In the genomic region with DNA sequence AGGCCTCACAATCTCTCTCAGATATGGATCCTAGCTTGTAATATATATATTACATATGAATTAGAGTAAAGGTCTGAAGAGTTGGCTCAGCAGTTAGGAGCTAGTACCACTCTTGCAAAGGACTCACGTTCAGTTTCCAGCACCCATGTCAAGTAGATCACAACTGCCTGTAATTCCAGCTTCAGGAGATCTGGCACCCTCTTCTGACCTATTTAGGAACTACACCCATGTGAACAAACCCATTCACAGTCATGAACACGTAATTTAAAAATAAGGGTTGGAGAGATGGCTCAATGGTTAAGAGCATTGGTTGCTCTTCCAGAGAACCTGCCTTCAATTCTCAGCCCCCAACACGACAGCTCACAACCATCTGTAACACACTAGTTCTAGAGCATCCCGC, we compare ENCODE assay signal across 13 mouse cellular contexts. TPM values are rescaled to one million over a fixed set of nuclear protein-coding genes. Genes with fewer than 3 reads are reported as not detected.
A peak's percentile ranks its signal among the peaks of the same experiment; 100 is the strongest.
DNase-seq lines count a peak whose midpoint lies in the region; ATAC-seq lines count a peak whose summit lies in the region.
"Had no signal": no experiment of that assay in that cellular context is flagged by ENCODE, and none has a peak within 500 bp of the region (broad histone marks: within the 10 kb centered on the region; RNA-seq: fewer than 3 reads in every experiment).

No protein-coding gene starts in this region.

- no peak overlapping the region for H3K4me2 ChIP-seq in heart, embryonic 12.5 days
- H3K4me2 ChIP-seq: neural tube, embryonic 13.5 days had no signal

- peaks cover 19% of the 10 kb centered on the region for H3K4me1 ChIP-seq in heart, embryonic 12.5 days (replicated peaks)

- 79% methylated on average over 4 of the region's 4 CpGs for WGBS in heart, embryonic 12.5 days

- no peak overlapping the region for H3K4me3 ChIP-seq in heart, embryonic 12.5 days
- H3K4me3 ChIP-seq: neural tube, embryonic 13.5 days had no signal

- H3K27ac ChIP-seq in heart, embryonic 12.5 days (ENCODE audit: poor library complexity, severe bottlenecking): no peak overlapping the region
- H3K27ac ChIP-seq: neural tube, embryonic 13.5 days had no signal

- H3K9ac ChIP-seq in heart, embryonic 12.5 days: no peak overlapping the region
- H3K9ac ChIP-seq: neural tube, embryonic 13.5 days had no signal

- H3K9me3 ChIP-seq in heart, embryonic 12.5 days (replicated peaks): no peaks in the 10 kb centered on the region; the same call in 1 of the 2 replicates

- H3K27me3 ChIP-seq in heart, embryonic 12.5 days (replicated peaks): no peaks in the 10 kb centered on the region
- H3K27me3 ChIP-seq: neural tube, embryonic 13.5 days had no signal

- H3K36me3 ChIP-seq in heart, embryonic 12.5 days: no peaks in the 10 kb centered on the region
- H3K36me3 ChIP-seq: neural tube, embryonic 13.5 days had no signal

- no peak for ATAC-seq in heart, embryonic 12.5 days (ENCODE audit: insufficient number of reproducible peaks, low FRiP score)

- peak; percentile 52 for DNase-seq in kidney, adult 9 months
- no peak for DNase-seq in kidney, adult 11 months
- DNase-seq in thymus, postnatal 0 days (ENCODE audit: low spot score): peak; percentile 34
- no peak for DNase-seq in thymus, postnatal 4 days
- peak; percentile 42 for DNase-seq in NIH3T3 (ENCODE audit: low read depth)
- peak; percentile 30 for DNase-seq in retina, postnatal 1 day
- no peak for DNase-seq in spleen, adult 18-20 months
- DNase-seq: adrenal gland, adult 8-10 months; cerebellum, adult 11 months; heart, postnatal 14 days; left cerebral cortex, postnatal 4 days had no signal

RNA-seq across cellular contexts. Expression of a gene that starts 3.3 kb away (rescaled TPM):
- 5.7 and 7.4 TPM in 2 replicates for polyA plus RNA-seq in thymus, postnatal 0 days (2015; fragmentation: Nextera tagmentation; extraction: Ambion mirVana)
- polyA plus RNA-seq in heart, embryonic 12.5 days (2016; fragmentation: Nextera tagmentation; extraction: Ambion mirVana): 8.9 and 9.8 TPM in 2 replicates

RNA-seq across cellular contexts. Expression of a gene that starts 4.4 kb away (rescaled TPM):
- 1.4 and 1.7 TPM in 2 replicates for polyA plus RNA-seq in thymus, postnatal 0 days (2015; fragmentation: Nextera tagmentation; extraction: Ambion mirVana)
- polyA plus RNA-seq in heart, embryonic 12.5 days (2016; fragmentation: Nextera tagmentation; extraction: Ambion mirVana): 1.4 and 2.3 TPM in 2 replicates

RNA-seq across cellular contexts. Expression of a gene that starts 36.0 kb away (rescaled TPM):
- 0.62 and 0.65 TPM in 2 replicates for polyA plus RNA-seq in thymus, postnatal 0 days (2015; fragmentation: Nextera tagmentation; extraction: Ambion mirVana)
- 2.8 and 3.1 TPM in 2 replicates for polyA plus RNA-seq in heart, embryonic 12.5 days (2016; fragmentation: Nextera tagmentation; extraction: Ambion mirVana)

Comparison
In these comparisons a context has a peak if more than half of its experiments do, and no peak if none do; other contexts are left out.
1. DNase-seq: peak in kidney, adult 9 months (single experiment), thymus, postnatal 0 days (single experiment), NIH3T3 (single experiment) and retina, postnatal 1 day (single experiment); none in kidney, adult 11 months (single experiment), thymus, postnatal 4 days (single experiment) and spleen, adult 18-20 months (0 of 2).